Mouse (Mus musculus) natural killer cell, adult 2 months (primary cell): ENCODE measurements at regions not wholly inside any gene's neighbourhood (a gene's known extent, or its start where the extent isn't known, plus 50 kb on each side); places are given as distances from the start of the nearest gene placed in this dataset.
"Not testable (repeated sequence)": the region's sequence is repeated elsewhere in the genome, so short reads cannot be mapped to it uniquely, and the experiment has no call there.

Experiments used
- DNase-seq, 2 experiments: peaks; one replicate each; pipeline ENCODE4 v3.0.0; 2022; ENCODE audit warnings: low spot score in 2 of 2

DNA sequence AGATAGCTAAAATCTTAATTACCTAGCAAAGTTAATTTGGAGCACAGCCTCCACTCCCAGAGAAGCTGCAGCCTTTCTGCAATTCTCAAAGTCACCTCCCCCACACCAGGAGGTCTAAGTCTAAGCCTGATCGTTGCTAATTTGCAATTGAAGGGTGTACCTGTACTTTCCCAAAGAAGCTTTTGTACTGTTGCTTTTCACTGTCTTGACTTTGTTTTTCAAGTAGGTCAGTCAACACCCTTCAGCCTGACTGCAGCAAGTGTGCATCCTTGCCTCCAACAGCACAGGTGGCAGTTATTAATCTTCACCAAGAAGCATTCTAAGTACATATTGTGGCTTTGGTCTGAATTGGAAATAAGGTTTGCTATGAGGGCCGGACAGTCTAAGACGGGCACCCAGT is 91.7 kb upstream of the Slc22a30 start:
- not testable (repeated sequence) for DNase-seq

DNA sequence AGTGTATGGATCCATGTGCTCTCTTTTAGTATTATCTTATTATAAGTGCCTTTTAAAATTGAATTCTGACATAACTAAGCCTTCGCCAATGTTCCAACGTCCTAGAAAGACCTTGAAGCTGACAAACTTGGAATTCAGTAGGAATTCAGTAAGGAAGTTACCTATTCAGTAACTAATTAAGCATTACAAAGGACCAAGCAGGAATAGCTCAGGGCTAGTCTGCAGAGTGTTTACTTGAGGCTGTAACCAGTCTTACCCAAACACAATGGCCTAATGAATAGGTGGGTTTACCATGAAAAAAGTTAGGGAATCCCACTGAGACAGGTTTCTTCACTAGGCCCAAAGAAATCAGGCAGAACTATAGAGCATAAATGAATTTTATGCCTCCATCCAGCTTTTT is 92.6 kb upstream of the Slc22a30 start:
- DNase-seq, result not testable (repeated sequence)

DNA sequence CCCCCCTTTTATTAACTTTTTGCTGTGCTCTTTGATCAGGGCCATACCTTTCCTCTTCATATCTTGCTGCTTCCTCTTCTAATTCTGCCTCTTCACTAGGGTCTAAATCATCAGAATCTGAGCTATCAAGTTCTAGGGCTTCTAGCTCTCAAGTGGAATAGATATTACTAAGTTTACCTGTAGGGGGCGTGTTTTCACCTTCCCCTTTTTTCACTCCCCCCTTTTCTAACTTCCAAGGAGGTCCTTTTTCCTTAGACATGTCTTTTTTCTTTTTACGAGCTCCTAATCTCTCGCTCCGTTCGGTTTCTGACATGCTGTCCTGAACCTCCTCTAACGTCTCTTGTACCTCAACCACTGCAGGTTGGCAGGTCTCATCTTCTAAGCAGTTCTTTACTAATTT is 73.3 kb upstream of the Slc22a8 start:
- peak in 1 of 2 experiments; percentile 4 for DNase-seq

DNA sequence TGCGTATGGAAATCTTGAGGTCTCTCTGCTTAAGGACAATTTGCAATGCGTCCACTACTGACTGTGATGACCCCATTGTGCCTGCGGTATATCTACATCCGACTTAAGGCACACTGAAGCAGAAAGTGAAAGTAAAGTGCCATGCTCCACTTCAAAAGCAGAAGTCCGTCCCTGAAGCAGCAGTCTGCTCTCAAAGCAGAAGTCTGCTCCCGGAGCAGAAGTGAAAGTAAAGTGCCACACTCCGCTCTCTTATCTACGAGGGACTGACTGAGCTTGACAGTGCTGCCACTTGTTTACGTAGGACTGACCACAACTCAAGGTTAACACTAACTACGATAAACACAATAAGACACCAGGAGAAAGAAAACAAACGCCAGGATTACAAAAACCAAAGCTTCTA is 72.8 kb upstream of the Slc22a8 start:
- DNase-seq, result peak; percentile 75 to 81

DNA sequence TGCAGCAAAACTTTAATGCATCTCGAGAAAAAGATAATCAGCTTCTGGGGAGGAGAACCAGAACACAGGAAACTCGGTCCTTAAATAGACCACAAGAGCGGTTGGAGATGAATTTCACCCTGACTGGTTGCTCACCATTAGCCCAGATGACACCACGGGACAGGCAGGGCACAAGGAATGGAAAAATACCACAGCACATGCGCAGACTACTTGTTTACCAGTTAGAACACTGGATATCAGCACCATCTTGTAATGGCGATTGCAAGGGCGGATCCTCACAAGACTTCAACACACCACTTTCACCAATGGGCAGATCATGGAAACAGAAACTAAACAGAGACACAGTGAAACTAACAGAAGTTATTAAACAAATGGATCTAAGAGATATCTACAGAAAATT is 72.1 kb upstream of the Slc22a8 start:
- peak; percentile 70 to 75 for DNase-seq

DNA sequence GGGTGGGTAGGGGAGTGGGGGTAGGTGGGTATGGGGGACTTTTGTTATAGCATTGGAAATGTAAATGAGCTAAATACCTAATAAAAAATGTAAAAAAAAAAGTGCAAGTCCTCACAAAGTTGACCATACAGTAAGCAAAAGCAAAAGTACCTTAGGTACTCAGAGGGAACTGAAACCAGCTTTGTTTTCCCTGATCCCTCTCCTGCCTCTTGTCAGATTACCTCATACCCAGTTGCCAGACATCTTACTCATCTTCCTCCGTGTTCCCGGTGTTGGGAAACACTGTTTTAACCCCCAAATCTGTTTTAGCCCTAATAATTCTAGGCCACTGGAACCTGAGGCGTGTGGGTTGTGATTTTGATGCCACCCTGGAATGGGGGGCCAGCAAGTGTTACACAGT is 56.5 kb upstream of the Slc22a8 start:
- no peak for DNase-seq

DNA sequence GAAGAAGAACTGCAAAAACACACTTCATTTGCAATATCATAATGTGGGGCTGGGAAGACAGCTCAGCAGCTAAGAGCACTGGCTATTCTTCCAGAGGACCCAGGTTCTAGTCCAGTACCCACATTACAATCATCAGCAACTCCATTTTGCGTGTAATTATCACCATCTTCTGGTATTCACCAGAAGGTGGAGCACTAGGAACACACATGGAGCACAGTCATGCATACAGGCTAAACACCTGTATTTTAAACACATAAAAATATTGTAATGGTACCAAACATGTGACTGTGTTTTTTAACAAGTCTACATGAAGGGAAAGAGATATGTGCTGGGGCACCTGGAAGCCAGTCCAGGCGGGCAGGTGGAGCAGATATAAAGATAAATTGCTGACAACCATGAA is 55.0 kb upstream of the Slc22a8 start:
- no peak for DNase-seq
